9 mouse cellular contexts compared by ENCODE assay signal in genomic region chr3:146866563-146866962, GRCm38 (mm10). TPM values are rescaled to one million over a fixed set of nuclear protein-coding genes. Genes with fewer than 3 reads are reported as not detected.
DNase-seq lines count a peak whose midpoint lies in the region; ATAC-seq and TF ChIP-seq lines count a peak whose summit lies in the region.
"Had no signal": no experiment of that assay in that cellular context is flagged by ENCODE, and none has a peak within 500 bp of the region (broad histone marks: within the 10 kb centered on the region; RNA-seq: fewer than 3 reads in every experiment).

No protein-coding gene starts in this region.

- no peak overlapping the region for H3K27ac ChIP-seq in liver, embryonic 11.5 days (ENCODE audit: low read depth, low read length)
- H3K27ac ChIP-seq in midbrain, embryonic 14.5 days (replicated peaks; ENCODE audit: low read depth, low read length): no peak overlapping the region

- DNase-seq in liver: peak; percentile 12
- DNase-seq in liver, embryonic 11.5 days (ENCODE audit: low spot score): no peak
- no peak for DNase-seq in G1E (ENCODE audit: low spot score)
- peak; percentile 39 for DNase-seq in brain, adult 2 months (ENCODE audit: low read depth, low spot score)
- DNase-seq in midbrain, embryonic 14.5 days: no peak
- DNase-seq: heart, postnatal 10 days had no signal

- no peak overlapping the region for H3K9ac ChIP-seq in liver, embryonic 11.5 days (ENCODE audit: low read depth, low read length)
- no peak overlapping the region for H3K9ac ChIP-seq in midbrain, embryonic 14.5 days (replicated peaks; ENCODE audit: low read length)

- no peaks in the 10 kb centered on the region for H3K36me3 ChIP-seq in liver, embryonic 11.5 days (ENCODE audit: control insufficient read depth, insufficient read depth, low read length)
- no peaks in the 10 kb centered on the region for H3K36me3 ChIP-seq in G1E (replicated peaks)
- H3K36me3 ChIP-seq in midbrain, embryonic 14.5 days (ENCODE audit: control insufficient read depth, insufficient read depth, low read length): no peaks in the 10 kb centered on the region

- no peaks in the 10 kb centered on the region for H3K4me1 ChIP-seq in liver, embryonic 11.5 days (replicated peaks; ENCODE audit: control insufficient read depth, insufficient read depth, low read length)
- H3K4me1 ChIP-seq in G1E (ENCODE audit: insufficient read depth, low read depth, low read length): no peaks in the 10 kb centered on the region
- no peaks in the 10 kb centered on the region for H3K4me1 ChIP-seq in midbrain, embryonic 14.5 days (ENCODE audit: control insufficient read depth, insufficient read depth, low read length)

- H3K4me2 ChIP-seq in liver, embryonic 11.5 days: no peak overlapping the region
- H3K4me2 ChIP-seq in midbrain, embryonic 14.5 days (ENCODE audit: low read length): no peak overlapping the region

- H3K4me3 ChIP-seq in liver, embryonic 11.5 days (ENCODE audit: low read depth, low read length): no peak overlapping the region
- H3K4me3 ChIP-seq in G1E (ENCODE audit: low read depth, low read length): no peak overlapping the region
- no peak overlapping the region for H3K4me3 ChIP-seq in midbrain, embryonic 14.5 days (replicated peaks; ENCODE audit: low read depth, low read length)

- TF ChIP-seq CTCF in G1E (IDR thresholded peaks at IDR 0.05; ENCODE audit: low read depth, low read length): peak; percentile 44; the same call in 1 of the 2 replicates

- WGBS in liver, embryonic 11.5 days: 27% methylated on average over 4 of the region's 4 CpGs
- WGBS in midbrain, embryonic 14.5 days: 39% methylated on average over 4 of the region's 4 CpGs

- no peaks in the 10 kb centered on the region for H3K9me3 ChIP-seq in liver, embryonic 11.5 days (ENCODE audit: control insufficient read depth, low read length)
- H3K9me3 ChIP-seq in G1E (replicated peaks): no peaks in the 10 kb centered on the region
- no peaks in the 10 kb centered on the region for H3K9me3 ChIP-seq in midbrain, embryonic 14.5 days (ENCODE audit: control insufficient read depth, low read length)

- no peak for ATAC-seq in liver, embryonic 11.5 days (replicated peaks; ENCODE audit: low FRiP score)
- peak; percentile 60; the same call in 1 of the 2 replicates for ATAC-seq in G1E (ENCODE audit: extremely low read depth, insufficient number of reproducible peaks, low FRiP score, poor library complexity, severe bottlenecking)
- ATAC-seq in megakaryocyte, adult 5-6 weeks (ENCODE audit: poor library complexity, severe bottlenecking): peak; percentile 63
- no peak for ATAC-seq in erythroblast, adult 5-6 weeks (replicated peaks; ENCODE audit: low FRiP score, poor library complexity, severe bottlenecking)
- ATAC-seq in midbrain, embryonic 14.5 days (ENCODE audit: low FRiP score, low TSS enrichment): no peak
- ATAC-seq: forebrain, embryonic 16.5 days had no signal

- no peaks in the 10 kb centered on the region for H3K27me3 ChIP-seq in liver, embryonic 11.5 days (replicated peaks; ENCODE audit: control insufficient read depth, insufficient read depth, low read length)
- H3K27me3 ChIP-seq in G1E (ENCODE audit: insufficient read depth, low read length): no peaks in the 10 kb centered on the region
- no peaks in the 10 kb centered on the region for H3K27me3 ChIP-seq in midbrain, embryonic 14.5 days (ENCODE audit: control insufficient read depth, insufficient read depth, low read length)

RNA-seq across cellular contexts. Expression of gene Ttll7, which starts 14.4 kb away (rescaled TPM):
- polyA plus RNA-seq in liver, embryonic 11.5 days (2014; fragmentation: Nextera tagmentation; extraction: Ambion mirVana): 0.99 and 1.0 TPM in 2 replicates
- total RNA-seq in G1E (2014; fragmentation: Nextera tagmentation): not detected in 2 replicates
- total RNA-seq in G1E (2017): 0.06 and 0.38 TPM in 2 replicates
- polyA plus RNA-seq in G1E (2012): not detected in 2 replicates
- total RNA-seq in megakaryocyte, adult 5-6 weeks (2015): not detected in 2 replicates
- total RNA-seq in megakaryocyte, adult 5-6 weeks (2017): 0.15 TPM in 1 of 2 replicates, not detected in the other
- total RNA-seq in erythroblast, adult 5-6 weeks (2015; ENCODE audit: low replicate concordance): not detected in 2 replicates
- total RNA-seq in erythroblast, adult 5-6 weeks (2017; ENCODE audit: low replicate concordance): not detected in 2 replicates
- 8.4 and 10.2 TPM in 2 replicates for polyA plus RNA-seq in midbrain, embryonic 14.5 days (2014; fragmentation: Nextera tagmentation; extraction: Ambion mirVana)

RNA-seq across cellular contexts. Expression of gene Prkacb, which starts 53.8 kb away (rescaled TPM):
- 38.6 and 40.2 TPM in 2 replicates for polyA plus RNA-seq in liver, embryonic 11.5 days (2014; fragmentation: Nextera tagmentation; extraction: Ambion mirVana)
- total RNA-seq in G1E (2014; fragmentation: Nextera tagmentation) (91.3 and 102 TPM in 2 replicates), G1E (2017) (146 and 165 TPM in 2 replicates)
- 12.0 and 13.5 TPM in 2 replicates for polyA plus RNA-seq in G1E (2012)
- total RNA-seq in megakaryocyte, adult 5-6 weeks (2015): 47.3 and 50.7 TPM in 2 replicates
- 58.2 and 59.8 TPM in 2 replicates for total RNA-seq in megakaryocyte, adult 5-6 weeks (2017)
- total RNA-seq in erythroblast, adult 5-6 weeks (2015; ENCODE audit: low replicate concordance): 12.7 and 15.0 TPM in 2 replicates
- total RNA-seq in erythroblast, adult 5-6 weeks (2017; ENCODE audit: low replicate concordance): 11.0 and 12.8 TPM in 2 replicates
- polyA plus RNA-seq in midbrain, embryonic 14.5 days (2014; fragmentation: Nextera tagmentation; extraction: Ambion mirVana): 143 and 186 TPM in 2 replicates

Comparison
In these comparisons a context has a peak if more than half of its experiments do, and no peak if none do; other contexts are left out.
1. DNase-seq: peak in liver (single experiment) and brain, adult 2 months (single experiment); none in liver, embryonic 11.5 days (single experiment), G1E (single experiment) and midbrain, embryonic 14.5 days (single experiment).
2. ATAC-seq: peak in G1E (single experiment) and megakaryocyte, adult 5-6 weeks (single experiment); none in liver, embryonic 11.5 days (single experiment), erythroblast, adult 5-6 weeks (single experiment) and midbrain, embryonic 14.5 days (single experiment).